Mouse (Mus musculus): ENCODE results near the gene Naa16. TPM values are rescaled to one million over a fixed set of nuclear protein-coding genes. Genes with fewer than 3 reads are reported as not detected.
A peak's percentile ranks its signal among the peaks of the same experiment; 100 is the strongest.

Gene Naa16
- total and polyA plus RNA-seq, 2 experiments from 2014 or later, result 7.8 to 12.1 TPM

GRCm38 (mm10) chr14:79346384-79346783, 44.2 kb downstream of the Naa16 start:
- H3K9ac ChIP-seq (replicated peaks; ENCODE audit: low read length, poor library complexity, severe bottlenecking), result no peak overlapping the region
- peaks cover 8% of the 10 kb centered on the region for H3K36me3 ChIP-seq (ENCODE audit: insufficient read depth, low read length)
- no peaks in the 10 kb centered on the region for H3K9me3 ChIP-seq (ENCODE audit: low read length)
- ATAC-seq (ENCODE audit: low FRiP score) (no peak), DNase-seq (ENCODE audit: low spot score) (no peak)
- 85% methylated on average over 3 of the region's 3 CpGs for WGBS
- no peaks in the 10 kb centered on the region for H3K27me3 ChIP-seq (ENCODE audit: insufficient read depth, low read length)
- H3K4me2 ChIP-seq (ENCODE audit: low read depth, low read length, poor library complexity, severe bottlenecking), result no peak overlapping the region
- H3K4me1 ChIP-seq (ENCODE audit: insufficient read depth, low read length), result no peaks in the 10 kb centered on the region
- no peak overlapping the region for H3K4me3 ChIP-seq (ENCODE audit: low read depth, low read length)
- TF ChIP-seq CTCF (IDR thresholded peaks at IDR 0.05), result no peak
- no peak overlapping the region for H3K27ac ChIP-seq (ENCODE audit: low read depth, low read length)

DNA sequence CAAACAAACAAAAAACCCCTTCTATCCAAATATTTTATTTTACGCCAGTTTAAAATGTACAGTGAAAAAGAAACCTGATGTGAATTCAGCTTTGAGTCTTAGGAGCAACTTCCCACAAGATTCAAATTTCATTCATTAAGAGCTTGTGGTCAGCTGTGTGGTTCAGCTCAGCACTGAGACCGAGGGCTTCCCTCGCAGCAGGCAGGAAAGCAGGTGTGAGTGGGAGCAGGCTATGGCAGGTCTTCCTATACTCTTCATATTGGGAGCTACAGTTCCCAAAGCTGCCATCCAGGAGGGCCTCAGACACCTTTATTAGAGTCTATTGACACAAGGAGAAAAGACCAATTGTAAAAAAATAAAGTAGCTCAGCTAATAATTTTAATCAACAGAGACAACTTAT, 55.0 kb downstream of the Naa16 start:
- DNase-seq (ENCODE audit: low spot score) (no peak), ATAC-seq (ENCODE audit: low FRiP score) (no peak)
- 94% methylated on average over 3 of the region's 3 CpGs for WGBS
- no peak overlapping the region for H3K4me2 ChIP-seq (ENCODE audit: low read depth, low read length, poor library complexity, severe bottlenecking)
- no peaks in the 10 kb centered on the region for H3K9me3 ChIP-seq (ENCODE audit: low read length)
- no peak overlapping the region for H3K9ac ChIP-seq (replicated peaks; ENCODE audit: low read length, poor library complexity, severe bottlenecking)
- no peak for TF ChIP-seq CTCF (IDR thresholded peaks at IDR 0.05)
- H3K36me3 ChIP-seq (ENCODE audit: insufficient read depth, low read length), result peaks cover 20% of the 10 kb centered on the region; the same call in 1 of the 2 replicates
- no peaks in the 10 kb centered on the region for H3K4me1 ChIP-seq (ENCODE audit: insufficient read depth, low read length)
- no peak overlapping the region for H3K27ac ChIP-seq (ENCODE audit: low read depth, low read length)
- no peaks in the 10 kb centered on the region for H3K27me3 ChIP-seq (ENCODE audit: insufficient read depth, low read length)
- no peak overlapping the region for H3K4me3 ChIP-seq (ENCODE audit: low read depth, low read length)

- 0 out of 2 replicates have a peak overlapping the region, but pooled peaks have one; percentile 37 for H3K4me2 ChIP-seq (ENCODE audit: low read depth, low read length, poor library complexity, severe bottlenecking)
- H3K27ac ChIP-seq (ENCODE audit: low read depth, low read length), result no peak overlapping the region
- no peak for ATAC-seq (ENCODE audit: low FRiP score)
- H3K9me3 ChIP-seq (ENCODE audit: low read length), result no peaks in the 10 kb centered on the region
- TF ChIP-seq CTCF (IDR thresholded peaks at IDR 0.05), result no peak
- no peaks in the 10 kb centered on the region for H3K4me1 ChIP-seq (ENCODE audit: insufficient read depth, low read length)
- WGBS, result 71% methylated on average over 7 of the region's 7 CpGs
- no peak overlapping the region for H3K4me3 ChIP-seq (ENCODE audit: low read depth, low read length)
- DNase-seq (ENCODE audit: low spot score), result no peak
- 0 out of 2 replicates have a peak, but pooled peaks cover 7% of the 10 kb centered on the region for H3K36me3 ChIP-seq (ENCODE audit: insufficient read depth, low read length)
- no peak overlapping the region for H3K9ac ChIP-seq (replicated peaks; ENCODE audit: low read length, poor library complexity, severe bottlenecking)
- H3K27me3 ChIP-seq (ENCODE audit: insufficient read depth, low read length), result no peaks in the 10 kb centered on the region
Measured at GRCm38 (mm10) chr14:79331936-79332335, 58.6 kb downstream of the Naa16 start.

DNA sequence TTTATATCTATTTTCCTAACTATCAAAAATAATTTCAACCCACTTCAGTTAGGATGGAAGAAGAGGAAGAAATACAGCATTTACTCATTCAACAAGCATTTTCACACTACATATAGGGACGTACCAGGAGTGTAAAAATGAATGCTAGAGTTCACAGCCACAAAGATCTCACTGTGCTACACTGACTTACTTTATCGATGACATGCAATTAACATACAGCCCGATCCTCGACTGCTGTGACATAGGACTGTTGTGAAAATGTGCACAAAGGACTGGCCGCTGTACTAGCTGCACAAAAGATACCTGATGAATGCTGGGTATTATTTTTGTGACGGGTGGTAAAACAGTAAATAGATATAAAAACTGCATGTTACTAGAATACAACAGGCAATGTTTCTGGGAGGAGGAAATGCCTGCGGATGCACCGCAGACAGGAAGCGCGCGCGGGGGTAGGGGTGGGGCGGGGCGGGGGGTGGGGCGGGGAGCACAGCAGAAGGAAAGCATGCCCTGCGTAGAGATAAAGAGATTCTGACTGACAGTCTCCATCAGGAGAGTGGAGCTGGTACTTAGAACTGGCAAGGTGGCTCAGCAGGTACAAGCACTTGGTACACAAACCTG, 59.5 kb downstream of the Naa16 start:
- H3K9ac ChIP-seq (replicated peaks; ENCODE audit: low read length, poor library complexity, severe bottlenecking), result no peak overlapping the region

DNA sequence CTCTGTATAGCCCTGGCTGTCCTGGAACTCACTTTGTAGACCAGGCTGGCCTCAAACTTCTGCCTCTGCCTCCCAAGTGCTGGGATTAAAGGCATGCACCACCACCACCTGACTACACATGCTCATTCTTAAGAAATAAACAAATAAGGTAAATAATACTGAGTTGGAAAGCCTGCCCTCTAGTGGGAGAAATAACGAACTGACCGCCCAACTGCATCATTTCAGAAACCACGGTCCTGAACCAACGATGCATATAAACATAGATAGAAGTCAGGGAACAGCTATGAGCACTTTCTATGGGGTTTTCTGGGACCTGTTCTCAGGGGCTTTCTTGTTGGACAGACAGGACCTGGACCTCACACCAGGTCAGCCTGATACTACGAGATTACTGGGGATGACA, 63.5 kb downstream of the Naa16 start:
- 28% methylated on average over 5 of the region's 5 CpGs for WGBS
- Histone ChIP-seq H3K27me3 (ENCODE audit: insufficient read depth, low read length) (no peaks in the 10 kb centered on the region; the same call in 1 of the 2 replicates), H3K4me1 (ENCODE audit: insufficient read depth, low read length) (no peaks in the 10 kb centered on the region), H3K9me3 (ENCODE audit: low read length) (no peaks in the 10 kb centered on the region), H3K27ac (ENCODE audit: low read depth, low read length) (no peak overlapping the region), H3K4me3 (ENCODE audit: low read depth, low read length) (no peak overlapping the region), H3K9ac (replicated peaks; ENCODE audit: low read length, poor library complexity, severe bottlenecking) (no peak overlapping the region), H3K4me2 (ENCODE audit: low read depth, low read length, poor library complexity, severe bottlenecking) (no peak overlapping the region), H3K36me3 (ENCODE audit: insufficient read depth, low read length) (no peaks in the 10 kb centered on the region)
- ATAC-seq (ENCODE audit: low FRiP score) (peak; percentile 32; the same call in 1 of the 2 replicates), DNase-seq (ENCODE audit: low spot score) (peak; percentile 50)
- TF ChIP-seq CTCF (IDR thresholded peaks at IDR 0.05), result peak; percentile 79

More for the DNA sequence above, 59.5 kb downstream of the Naa16 start:
- peak overlapping the region; percentile 19; the same call in 1 of the 2 replicates for H3K4me3 ChIP-seq (ENCODE audit: low read depth, low read length)
- no peaks in the 10 kb centered on the region for H3K27me3 ChIP-seq (ENCODE audit: insufficient read depth, low read length)
- no peak overlapping the region for H3K27ac ChIP-seq (ENCODE audit: low read depth, low read length)
- ATAC-seq (ENCODE audit: low FRiP score) (no peak), DNase-seq (ENCODE audit: low spot score) (no peak)
- peak overlapping the region; percentile 37 for H3K4me2 ChIP-seq (ENCODE audit: low read depth, low read length, poor library complexity, severe bottlenecking)
- H3K36me3 ChIP-seq (ENCODE audit: insufficient read depth, low read length), result 0 out of 2 replicates have a peak, but pooled peaks cover 2% of the 10 kb centered on the region
- no peaks in the 10 kb centered on the region for H3K9me3 ChIP-seq (ENCODE audit: low read length)
- no peak for TF ChIP-seq CTCF (IDR thresholded peaks at IDR 0.05)
- H3K4me1 ChIP-seq (ENCODE audit: insufficient read depth, low read length), result no peaks in the 10 kb centered on the region
- 47% methylated on average over 16 of the region's 16 CpGs for WGBS

GRCm38 (mm10) chr14:79324112-79324840, 66.3 kb downstream of the Naa16 start:
- Histone ChIP-seq H3K36me3 (ENCODE audit: insufficient read depth, low read length) (no peaks in the 10 kb centered on the region), H3K9ac (replicated peaks; ENCODE audit: low read length, poor library complexity, severe bottlenecking) (no peak overlapping the region), H3K27me3 (ENCODE audit: insufficient read depth, low read length) (no peaks in the 10 kb centered on the region; the same call in 1 of the 2 replicates), H3K27ac (ENCODE audit: low read depth, low read length) (no peak overlapping the region), H3K4me2 (ENCODE audit: low read depth, low read length, poor library complexity, severe bottlenecking) (no peak overlapping the region), H3K9me3 (ENCODE audit: low read length) (no peaks in the 10 kb centered on the region), H3K4me3 (ENCODE audit: low read depth, low read length) (no peak overlapping the region), H3K4me1 (ENCODE audit: insufficient read depth, low read length) (no peaks in the 10 kb centered on the region)
- peak; percentile 49 for DNase-seq (ENCODE audit: low spot score)
- no peak; the same call in 1 of the 2 replicates for ATAC-seq (ENCODE audit: low FRiP score)
- no peak for TF ChIP-seq CTCF (IDR thresholded peaks at IDR 0.05)
- WGBS, result 74% methylated on average over 10 of the region's 10 CpGs
